Mouse (Mus musculus): ENCODE data around the gene Rfx7.

DNA sequence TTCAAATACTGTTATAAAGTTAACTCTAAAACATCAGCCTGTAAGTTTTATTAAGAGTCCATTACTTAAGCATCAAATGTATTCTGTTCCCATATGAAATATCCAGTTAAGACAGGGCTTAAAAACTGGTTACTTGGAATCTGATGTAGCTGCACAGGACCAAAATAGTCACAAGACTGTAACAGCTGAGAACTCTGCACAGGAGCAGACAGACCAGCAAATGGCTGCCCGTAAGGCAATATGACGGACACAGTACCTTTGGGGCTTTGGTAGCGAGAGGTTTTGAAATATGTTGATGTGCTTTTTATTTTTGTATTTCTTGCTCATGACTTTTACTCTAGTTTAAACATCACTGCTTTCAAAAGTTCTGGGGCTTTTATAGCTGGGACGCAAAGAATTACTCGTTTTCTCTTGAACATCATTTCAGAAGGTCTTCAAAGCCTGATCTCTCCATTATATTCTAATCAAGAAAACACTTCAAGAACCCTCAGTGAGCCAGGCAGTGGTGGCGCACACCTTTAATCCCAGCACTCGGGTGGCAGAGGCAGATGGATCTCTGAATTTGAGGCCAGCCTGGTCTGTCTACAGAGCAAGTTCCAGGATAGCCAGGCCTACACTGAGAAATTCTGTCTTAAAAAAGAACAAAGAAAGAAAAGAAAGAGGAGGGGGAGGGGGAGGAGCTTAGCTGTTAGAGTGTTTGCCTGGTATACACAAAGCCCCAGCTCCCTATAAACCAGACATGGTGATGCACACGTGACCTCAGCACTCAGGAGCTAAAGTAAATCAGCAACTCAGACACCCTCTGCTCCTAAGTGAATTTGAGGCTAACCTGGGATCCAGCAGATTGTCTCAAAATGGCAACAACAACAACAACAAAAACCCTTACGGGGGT lies 107.2 kb downstream of the Rfx7 start:
- TF ChIP-seq CTCF (conservative IDR thresholded peaks at IDR 0.05; ENCODE audit: low read length) (no peak), POU5F1 (IDR thresholded peaks at IDR 0.05; ENCODE audit: borderline replicate concordance, low read length) (no peak), NANOG (IDR thresholded peaks at IDR 0.05; ENCODE audit: borderline replicate concordance, low read length) (no peak)

All from E14TG2a.4 (cell line).